Mouse (Mus musculus) activated CD4-positive, CD25-positive, alpha-beta regulatory T cell, adult 9 weeks (primary cell): Measurements from ENCODE around the gene Wdr77. TPM values are rescaled to one million over a fixed set of nuclear protein-coding genes. Genes with fewer than 3 reads are reported as not detected.

Source experiments
- polyA plus RNA-seq: library from polyadenylated mRNA; unstranded; fragments of 100-300 nt; shearing (Covaris generic); gene quantifications from one replicate; pipeline ENCODE4 v1.2.1, GENCODE M21; 2017

The Wdr77 gene
- 86.9 TPM for polyA plus RNA-seq

GRCm38 (mm10) chr3:105958974-105959580 is at the start of gene Wdr77:
Wdr77 (plus strand) TSS chr3:105959369.

GRCm38 (mm10) chr3:105932240-105933071 is 26.7 kb upstream of the Wdr77 start, which contains the start of gene I830077J02Rik:
I830077J02Rik (minus strand) TSS chr3:105932664.

GRCm38 (mm10) chr3:105959999-105960398 is 830 bp downstream of the Wdr77 start, which contains the start of gene Atp5f1:
Atp5f1 (minus strand) TSS chr3:105960099.

GRCm38 (mm10) chr3:105973411-105973810 is 14.2 kb downstream of the Wdr77 start, which contains the start of gene Ovgp1:
Ovgp1 (plus strand) TSS chr3:105973711.

GRCm38 (mm10) chr3:106014546-106014945 is 55.4 kb downstream of the Wdr77 start, which contains the start of gene Pifo:
Pifo (minus strand) TSS chr3:106014646.

Other genes with a start within 250 kb of the Wdr77 start
- 330 TPM for gene Rap1a, start 158.0 kb upstream of the Wdr77 start, polyA plus RNA-seq
- gene Adora3, start 88.5 kb upstream of the Wdr77 start, polyA plus RNA-seq = not detected
- gene Tmigd3, start 88.5 kb upstream of the Wdr77 start, polyA plus RNA-seq = not detected
- 0.87 TPM for gene I830077J02Rik, start 26.7 kb upstream of the Wdr77 start, polyA plus RNA-seq
- 379 TPM for gene Atp5f1, start 730 bp downstream of the Wdr77 start, polyA plus RNA-seq
- 4.1 TPM for gene Ovgp1, start 14.3 kb downstream of the Wdr77 start, polyA plus RNA-seq
- 1.1 TPM for gene Pifo, start 55.3 kb downstream of the Wdr77 start, polyA plus RNA-seq
- 11.1 TPM for gene Chil5, start 73.4 kb downstream of the Wdr77 start, polyA plus RNA-seq
- gene Chia1, start 153.9 kb downstream of the Wdr77 start, polyA plus RNA-seq = not detected
- not detected for gene Chil3, start 208.2 kb downstream of the Wdr77 start, polyA plus RNA-seq